Mouse (Mus musculus) hindbrain, embryonic 12.5 days (tissue): ENCODE measurements at regions not wholly inside any gene's neighbourhood (a gene's known extent, or its start where the extent isn't known, plus 50 kb on each side); places are given as distances from the start of the nearest gene placed in this dataset.

Experiments
- ATAC-seq: fragments of 200-750 bp; cut with Nextera tagmentation; 2 replicates; pipeline ENCODE4 v1.8.0; 2017; ENCODE audit warnings: moderate TSS enrichment; ENCODE audit not compliant: low FRiP score
- H3K27ac ChIP-seq: fragments of 300-500 bp; sonication (generic); 2 replicates; pipeline ENCODE4 v1.5.1; 2016; ENCODE audit warnings: mild to moderate bottlenecking
- H3K27me3 ChIP-seq: fragments of 300-500 bp; sonication (generic); 2 replicates; pipeline ENCODE4 v1.6.1; 2016; ENCODE audit warnings: mild to moderate bottlenecking
- H3K36me3 ChIP-seq: fragments of 300-500 bp; sonication (generic); 2 replicates; pipeline ENCODE4 v1.6.1; 2016; ENCODE audit warnings: mild to moderate bottlenecking
- H3K4me1 ChIP-seq: fragments of 300-500 bp; sonication (generic); 2 replicates; pipeline ENCODE4 v1.6.1; 2016
- H3K4me2 ChIP-seq: fragments of 300-500 bp; sonication (generic); replicated peaks from 2 replicates; pipeline ENCODE4 v1.6.1; 2016; ENCODE audit warnings: mild to moderate bottlenecking
- H3K4me3 ChIP-seq: fragments of 300-500 bp; sonication (generic); 2 replicates; pipeline ENCODE4 v1.5.1; 2016; ENCODE audit warnings: mild to moderate bottlenecking
- H3K9ac ChIP-seq: fragments of 300-500 bp; sonication (generic); 2 replicates; pipeline ENCODE4 v1.6.1; 2016; ENCODE audit warnings: mild to moderate bottlenecking, moderate library complexity
- H3K9me3 ChIP-seq: fragments of 300-500 bp; sonication (generic); replicated peaks from 2 replicates; pipeline ENCODE4 v1.6.1; 2016; ENCODE audit warnings: mild to moderate bottlenecking
- WGBS: fragments of 180-500 bp; shearing (Covaris S2); methylation state at CpG from one replicate; pipeline ENCODE4 v1.1.7; 2016; 5-methylcytosine and 5-hydroxymethylcytosine counted together

DNA sequence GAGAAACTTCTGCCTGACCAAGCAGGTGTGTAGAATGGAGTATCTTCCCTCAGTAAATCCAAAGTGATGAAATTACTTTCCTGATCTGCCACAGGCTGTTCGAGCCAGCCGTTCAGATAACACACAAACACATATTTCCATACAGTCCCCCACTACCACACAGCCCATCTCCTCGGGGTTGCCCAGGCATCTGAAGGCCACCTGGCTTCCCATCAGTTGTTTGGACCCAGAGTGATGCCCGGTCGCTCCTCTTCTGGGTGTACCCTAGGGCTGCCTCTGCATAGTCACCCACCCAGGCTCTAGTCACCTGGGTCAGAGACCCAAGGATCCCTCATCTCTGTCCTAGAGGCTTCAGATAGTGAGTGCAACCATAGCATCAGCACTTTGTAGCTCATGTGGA, 107.9 kb downstream of the CK137956 start:
- 95% methylated on average over 5 of the region's 5 CpGs for WGBS

DNA sequence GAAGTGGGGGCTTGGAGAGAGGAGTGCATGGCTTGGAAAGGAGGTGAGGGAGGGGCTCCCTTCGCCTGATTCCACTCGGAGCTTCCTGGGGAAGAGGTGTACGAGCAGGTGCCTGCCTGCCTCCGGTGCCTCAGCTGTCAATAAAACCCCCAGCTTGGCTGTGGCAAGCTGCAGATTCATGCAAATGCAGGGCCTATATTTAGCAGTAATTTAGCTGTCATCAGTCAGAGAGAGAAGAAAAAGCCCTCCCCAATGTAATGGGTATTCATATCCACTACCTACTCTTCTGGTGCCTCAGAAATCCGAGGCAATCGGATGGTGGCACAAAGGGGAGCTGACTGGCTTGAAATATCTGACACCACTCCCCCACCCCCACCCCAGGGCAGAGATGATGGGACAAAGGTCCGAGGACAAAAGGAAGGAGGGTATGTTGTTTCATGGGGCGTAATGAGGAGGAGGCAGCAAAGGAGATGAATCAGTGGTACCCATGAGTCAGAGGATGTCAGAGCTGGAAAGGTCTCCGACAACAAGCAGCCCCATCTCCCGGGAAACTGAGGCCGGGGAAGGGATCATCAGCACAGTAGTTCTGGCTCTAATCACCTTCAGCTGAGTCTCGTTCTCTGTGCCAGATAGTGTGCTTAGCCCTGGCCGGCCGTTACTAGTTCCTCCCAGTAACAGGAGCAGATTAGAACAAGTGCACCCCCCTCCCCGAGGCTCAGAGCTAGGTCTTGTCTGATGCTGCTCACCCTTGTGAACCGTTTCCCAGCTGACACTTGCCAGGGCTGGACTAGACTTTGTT, 109.2 kb downstream of the CK137956 start:
- no peak overlapping the region for H3K4me2 ChIP-seq
- no peaks in the 10 kb centered on the region for H3K9me3 ChIP-seq
- no peak overlapping the region for H3K4me3 ChIP-seq
- peaks cover 8% of the 10 kb centered on the region; the same call in 1 of the 2 replicates for H3K4me1 ChIP-seq
- H3K9ac ChIP-seq = no peak overlapping the region
- WGBS = 55% methylated on average over 16 of the region's 16 CpGs
- H3K27me3 ChIP-seq = no peaks in the 10 kb centered on the region
- no peak for ATAC-seq
- no peak overlapping the region for H3K27ac ChIP-seq
- no peaks in the 10 kb centered on the region for H3K36me3 ChIP-seq

More for the DNA sequence above, 107.9 kb downstream of the CK137956 start:
- Histone ChIP-seq H3K9me3 (no peaks in the 10 kb centered on the region), H3K4me2 (no peak overlapping the region), H3K4me1 (peaks cover 8% of the 10 kb centered on the region; the same call in 1 of the 2 replicates), H3K27me3 (no peaks in the 10 kb centered on the region), H3K9ac (no peak overlapping the region), H3K4me3 (no peak overlapping the region), H3K36me3 (no peaks in the 10 kb centered on the region), H3K27ac (no peak overlapping the region)
- ATAC-seq = no peak

DNA sequence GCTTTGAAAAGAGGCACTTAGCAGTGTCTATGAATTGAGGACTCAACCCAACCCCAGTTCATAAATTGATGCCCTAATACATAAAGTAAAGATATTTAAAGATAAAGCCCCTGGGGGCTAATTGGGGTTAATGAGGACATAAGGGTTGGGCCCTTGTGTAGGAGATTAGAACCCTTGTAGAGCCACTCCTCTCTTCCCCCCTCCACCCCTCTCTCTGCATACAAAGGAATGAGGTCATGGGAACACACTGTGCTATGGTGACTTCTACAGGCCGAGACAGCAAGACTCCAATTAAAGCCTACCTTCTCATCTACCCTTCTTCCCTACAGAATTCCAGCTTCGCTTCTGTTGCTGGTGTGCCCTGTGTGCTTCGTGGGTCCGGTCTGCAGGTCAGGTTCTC, 110.5 kb downstream of the CK137956 start:
- Histone ChIP-seq H3K9ac (no peak overlapping the region), H3K36me3 (no peaks in the 10 kb centered on the region), H3K4me1 (peaks cover 8% of the 10 kb centered on the region; the same call in 1 of the 2 replicates), H3K4me3 (no peak overlapping the region), H3K27ac (no peak overlapping the region), H3K27me3 (no peaks in the 10 kb centered on the region), H3K4me2 (no peak overlapping the region), H3K9me3 (no peaks in the 10 kb centered on the region)
- no peak for ATAC-seq
- WGBS = 76% methylated on average over 4 of the region's 4 CpGs

DNA sequence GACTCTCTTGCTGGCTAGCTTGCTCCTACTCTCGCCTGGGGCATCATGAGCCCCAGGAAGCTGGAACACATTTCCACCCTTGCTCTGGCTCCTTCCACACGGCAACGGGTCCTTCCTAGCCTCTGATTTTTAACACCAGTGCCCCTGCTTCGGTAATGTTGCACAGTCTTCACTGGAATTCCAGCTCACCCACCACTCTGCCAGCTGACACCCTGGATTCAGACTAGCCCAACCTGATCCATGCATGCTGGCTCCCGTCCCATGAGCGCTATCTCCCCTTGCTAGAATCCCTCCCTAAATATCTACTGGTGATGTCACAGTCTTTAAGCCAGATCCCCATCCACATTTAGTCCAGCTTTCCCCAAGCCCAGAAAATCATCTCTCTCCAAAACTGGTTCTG, 111.2 kb downstream of the CK137956 start:
- no peak overlapping the region for H3K4me3 ChIP-seq
- H3K4me1 ChIP-seq = peaks cover 8% of the 10 kb centered on the region; the same call in 1 of the 2 replicates
- no peak overlapping the region for H3K4me2 ChIP-seq
- no peaks in the 10 kb centered on the region for H3K27me3 ChIP-seq
- H3K27ac ChIP-seq = no peak overlapping the region
- WGBS = 92% methylated on average over 6 of the region's 6 CpGs
- ATAC-seq = no peak
- no peaks in the 10 kb centered on the region for H3K36me3 ChIP-seq
- H3K9me3 ChIP-seq = no peaks in the 10 kb centered on the region
- no peak overlapping the region for H3K9ac ChIP-seq

DNA sequence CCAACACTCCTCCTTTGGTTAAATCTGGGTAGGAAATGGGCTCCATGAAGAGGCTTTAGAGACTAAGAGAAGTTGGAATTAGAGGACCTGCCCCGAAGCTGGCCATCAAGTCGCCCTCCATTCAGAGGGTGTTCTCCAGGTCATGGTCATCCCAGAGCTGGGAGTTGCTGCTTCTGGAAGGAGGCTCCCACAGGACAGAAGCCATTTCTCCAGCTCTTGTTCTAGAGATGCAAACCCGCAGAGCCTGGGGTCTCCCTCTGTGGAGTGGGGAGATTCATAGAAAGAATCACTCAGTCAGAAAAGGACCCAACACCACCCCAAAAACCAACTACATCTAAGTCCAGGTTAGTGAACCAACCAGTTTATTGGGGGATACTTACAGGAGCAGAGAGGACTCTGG, 112.2 kb downstream of the CK137956 start:
- H3K4me3 ChIP-seq = no peak overlapping the region
- peaks cover 8% of the 10 kb centered on the region; the same call in 1 of the 2 replicates for H3K4me1 ChIP-seq
- no peak for ATAC-seq
- no peak overlapping the region for H3K27ac ChIP-seq
- 92% methylated on average over 3 of the region's 3 CpGs for WGBS
- no peaks in the 10 kb centered on the region for H3K27me3 ChIP-seq
- no peaks in the 10 kb centered on the region for H3K36me3 ChIP-seq
- no peak overlapping the region for H3K4me2 ChIP-seq
- H3K9me3 ChIP-seq = no peaks in the 10 kb centered on the region
- no peak overlapping the region for H3K9ac ChIP-seq

DNA sequence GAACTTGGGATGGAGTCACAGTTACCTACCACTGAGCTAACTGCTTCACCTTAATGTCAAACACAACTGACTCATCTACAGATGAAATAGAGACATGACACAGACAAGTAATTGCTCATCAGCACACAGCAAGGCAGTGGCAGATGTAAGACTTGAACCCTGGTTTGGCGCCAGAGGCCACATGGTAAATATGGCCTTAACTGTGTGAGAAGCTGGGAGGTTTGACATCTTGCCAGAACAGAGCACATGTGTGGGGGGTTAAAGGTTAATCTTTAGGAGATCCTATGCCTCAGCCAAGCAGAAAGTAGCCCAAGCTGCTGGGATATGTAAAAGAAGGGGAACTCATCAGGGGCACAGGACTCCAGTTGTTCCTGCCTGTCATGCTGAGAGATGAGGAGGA, 114.9 kb downstream of the CK137956 start:
- Histone ChIP-seq H3K9me3 (no peaks in the 10 kb centered on the region), H3K27me3 (no peaks in the 10 kb centered on the region), H3K36me3 (no peaks in the 10 kb centered on the region), H3K27ac (no peak overlapping the region), H3K4me2 (no peak overlapping the region), H3K9ac (no peak overlapping the region), H3K4me1 (no peaks in the 10 kb centered on the region), H3K4me3 (no peak overlapping the region)
- 82% methylated on average over 1 of the region's 1 CpGs for WGBS
- ATAC-seq = no peak

DNA sequence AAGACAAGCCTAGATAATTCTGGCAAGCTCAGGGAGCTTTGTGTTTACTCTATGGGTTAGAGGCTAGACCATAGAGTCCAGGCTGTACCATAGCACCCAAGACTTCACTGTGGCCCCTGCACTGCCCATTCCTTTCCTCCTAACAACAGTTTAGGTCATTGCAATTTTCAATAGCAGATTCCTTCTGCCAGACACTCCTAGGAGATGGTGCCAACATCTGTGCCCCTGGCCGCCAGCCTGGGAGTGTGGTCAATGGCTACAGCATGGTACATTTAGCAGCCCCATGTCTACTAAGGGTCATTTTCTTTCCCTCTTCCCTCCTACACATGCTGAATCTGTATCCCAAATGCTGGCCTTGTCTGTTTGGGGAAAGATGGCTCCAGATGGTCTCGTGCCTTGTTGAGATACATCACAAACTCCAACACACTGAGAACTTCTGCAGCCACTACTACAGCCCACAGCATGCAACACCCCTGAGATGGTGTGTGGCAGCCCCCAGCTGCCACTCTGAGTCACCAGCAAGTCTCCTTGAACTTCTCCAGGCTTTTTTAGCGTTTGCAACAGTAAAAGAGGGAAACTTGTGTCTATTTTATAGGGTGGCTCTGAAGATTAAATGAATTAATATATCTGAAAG, 115.9 kb downstream of the CK137956 start:
- ATAC-seq = no peak
- no peaks in the 10 kb centered on the region for H3K27me3 ChIP-seq
- no peaks in the 10 kb centered on the region for H3K4me1 ChIP-seq
- no peak overlapping the region for H3K4me2 ChIP-seq
- H3K4me3 ChIP-seq = no peak overlapping the region
- H3K36me3 ChIP-seq = no peaks in the 10 kb centered on the region
- H3K9ac ChIP-seq = no peak overlapping the region
- WGBS = 96% methylated on average over 3 of the region's 3 CpGs
- H3K27ac ChIP-seq = no peak overlapping the region
- no peaks in the 10 kb centered on the region for H3K9me3 ChIP-seq

DNA sequence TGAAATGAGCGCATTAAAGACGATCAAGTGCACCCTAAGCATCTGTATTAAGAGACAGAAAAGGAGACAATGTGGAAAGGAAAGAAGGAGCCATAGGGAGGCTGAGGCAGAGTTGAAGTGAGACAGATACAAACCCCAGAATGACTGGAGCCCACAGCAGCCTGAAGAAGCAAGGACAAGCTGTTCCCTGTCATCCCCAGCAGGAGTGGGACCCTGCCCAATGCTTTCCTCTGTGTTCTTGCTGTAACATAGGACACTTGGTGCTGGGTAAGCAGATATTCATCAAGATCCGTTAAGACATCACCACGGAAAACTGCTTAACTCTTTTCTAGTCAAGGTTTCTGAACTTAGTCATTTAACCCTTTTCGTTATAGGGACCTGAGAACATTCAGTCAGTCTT, 121.4 kb downstream of the CK137956 start:
- 82% methylated on average over 5 of the region's 5 CpGs for WGBS
- no peaks in the 10 kb centered on the region for H3K4me1 ChIP-seq
- no peaks in the 10 kb centered on the region for H3K36me3 ChIP-seq
- no peaks in the 10 kb centered on the region for H3K27me3 ChIP-seq
- H3K9ac ChIP-seq = no peak overlapping the region
- H3K9me3 ChIP-seq = no peaks in the 10 kb centered on the region
- no peak for ATAC-seq
- H3K27ac ChIP-seq = no peak overlapping the region
- H3K4me2 ChIP-seq = no peak overlapping the region
- H3K4me3 ChIP-seq = no peak overlapping the region

DNA sequence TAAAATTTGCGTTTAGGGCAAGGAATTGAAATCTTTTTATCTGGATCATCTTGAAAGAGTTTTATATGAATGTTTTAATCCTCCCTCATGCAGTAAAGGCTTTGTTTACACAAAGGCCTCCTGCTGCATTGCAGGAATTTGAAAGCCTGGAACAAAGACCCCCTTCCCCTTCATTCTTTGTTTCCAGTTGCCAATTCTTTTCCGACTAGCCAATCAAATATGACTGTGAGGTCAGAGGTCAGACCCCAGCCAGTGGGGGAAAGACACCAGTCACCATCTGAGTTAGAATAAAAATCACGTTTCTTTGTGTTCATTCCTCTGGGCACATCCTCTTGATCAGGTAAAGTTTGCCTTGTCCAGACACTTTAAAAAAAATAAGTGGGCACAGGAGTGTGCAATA, 124.4 kb downstream of the CK137956 start:
- H3K36me3 ChIP-seq = no peaks in the 10 kb centered on the region
- H3K27ac ChIP-seq = no peak overlapping the region
- 17% methylated on average over 3 of the region's 3 CpGs for WGBS
- H3K9ac ChIP-seq = no peak overlapping the region
- H3K9me3 ChIP-seq = no peaks in the 10 kb centered on the region
- no peak for ATAC-seq
- H3K4me1 ChIP-seq = no peaks in the 10 kb centered on the region
- no peak overlapping the region for H3K4me2 ChIP-seq
- H3K4me3 ChIP-seq = no peak overlapping the region
- H3K27me3 ChIP-seq = no peaks in the 10 kb centered on the region

DNA sequence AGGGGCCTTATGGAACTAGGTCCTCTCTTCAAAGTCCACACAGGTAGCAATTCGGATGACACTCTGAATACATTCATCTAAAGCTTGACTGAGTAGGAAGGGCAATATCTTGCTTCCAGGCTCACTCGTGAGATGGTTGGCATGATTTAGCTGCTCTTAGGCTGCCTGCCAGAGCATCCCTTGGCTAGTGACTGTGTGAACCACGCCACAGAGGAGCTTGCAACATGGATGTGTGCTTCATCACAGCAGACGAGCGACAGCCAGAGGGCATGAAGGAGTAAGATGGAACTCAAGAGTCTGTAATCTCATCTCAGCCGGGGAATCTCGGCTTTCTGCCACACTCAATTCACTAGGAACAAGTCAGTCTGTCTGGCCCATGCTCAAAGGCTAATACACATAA, 127.3 kb downstream of the CK137956 start:
- no peak overlapping the region for H3K27ac ChIP-seq
- H3K4me2 ChIP-seq = no peak overlapping the region
- no peak overlapping the region for H3K9ac ChIP-seq
- H3K4me3 ChIP-seq = no peak overlapping the region
- H3K4me1 ChIP-seq = no peaks in the 10 kb centered on the region
- H3K36me3 ChIP-seq = no peaks in the 10 kb centered on the region
- H3K27me3 ChIP-seq = no peaks in the 10 kb centered on the region
- H3K9me3 ChIP-seq = no peaks in the 10 kb centered on the region
- no peak for ATAC-seq
- 88% methylated on average over 7 of the region's 7 CpGs for WGBS

DNA sequence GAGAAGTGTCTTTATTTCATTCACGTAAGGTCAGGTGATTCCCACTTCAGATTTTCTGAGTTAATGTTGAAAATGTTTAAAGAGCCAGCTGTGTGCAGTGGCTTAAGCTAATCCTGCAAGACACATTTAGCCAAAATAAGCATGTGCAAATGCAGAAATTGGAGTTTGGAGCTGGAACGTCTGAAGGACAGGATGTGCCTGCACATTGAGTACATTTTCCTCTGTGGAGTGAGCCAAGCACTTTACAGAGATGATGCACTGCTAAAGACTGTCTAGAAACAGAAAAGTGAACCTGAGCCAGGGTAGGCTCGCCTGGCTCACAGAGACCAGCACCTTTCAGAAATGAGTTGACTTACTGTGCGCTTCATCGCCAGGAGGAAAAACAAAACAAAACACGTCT, 137.1 kb downstream of the CK137956 start:
- no peaks in the 10 kb centered on the region for H3K4me1 ChIP-seq
- H3K36me3 ChIP-seq = no peaks in the 10 kb centered on the region
- H3K4me2 ChIP-seq = no peak overlapping the region
- no peak for ATAC-seq
- H3K9me3 ChIP-seq = no peaks in the 10 kb centered on the region
- no peaks in the 10 kb centered on the region for H3K27me3 ChIP-seq
- no peak overlapping the region for H3K9ac ChIP-seq
- no peak overlapping the region for H3K4me3 ChIP-seq
- no peak overlapping the region for H3K27ac ChIP-seq
- WGBS = 87% methylated on average over 6 of the region's 6 CpGs

DNA sequence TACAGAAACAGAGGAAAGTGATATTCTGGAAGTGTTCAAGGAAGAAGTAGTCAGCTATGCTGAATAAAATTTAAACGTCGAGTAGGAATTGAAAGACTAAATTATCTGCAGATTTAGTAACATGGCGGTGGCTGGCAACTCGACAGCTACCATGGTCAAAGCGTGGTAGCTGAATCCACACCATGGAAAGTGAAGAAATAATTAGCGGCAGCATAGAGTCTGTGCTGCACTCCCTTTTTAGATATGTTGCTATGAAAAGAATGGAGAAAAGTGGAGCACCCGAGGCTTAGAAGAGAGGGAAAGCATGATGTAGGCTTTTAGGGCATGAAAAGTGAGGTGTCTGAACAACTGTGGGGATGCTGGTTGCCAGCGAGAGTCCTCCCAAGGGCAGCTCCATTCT, 143.8 kb downstream of the CK137956 start:
- H3K36me3 ChIP-seq = no peaks in the 10 kb centered on the region
- H3K4me2 ChIP-seq = no peak overlapping the region
- ATAC-seq = no peak
- no peak overlapping the region for H3K27ac ChIP-seq
- H3K4me3 ChIP-seq = no peak overlapping the region
- WGBS = 91% methylated on average over 8 of the region's 8 CpGs
- no peaks in the 10 kb centered on the region for H3K4me1 ChIP-seq
- no peaks in the 10 kb centered on the region for H3K27me3 ChIP-seq
- no peak overlapping the region for H3K9ac ChIP-seq
- 0 out of 2 replicates have a peak, but pooled peaks cover 3% of the 10 kb centered on the region for H3K9me3 ChIP-seq

DNA sequence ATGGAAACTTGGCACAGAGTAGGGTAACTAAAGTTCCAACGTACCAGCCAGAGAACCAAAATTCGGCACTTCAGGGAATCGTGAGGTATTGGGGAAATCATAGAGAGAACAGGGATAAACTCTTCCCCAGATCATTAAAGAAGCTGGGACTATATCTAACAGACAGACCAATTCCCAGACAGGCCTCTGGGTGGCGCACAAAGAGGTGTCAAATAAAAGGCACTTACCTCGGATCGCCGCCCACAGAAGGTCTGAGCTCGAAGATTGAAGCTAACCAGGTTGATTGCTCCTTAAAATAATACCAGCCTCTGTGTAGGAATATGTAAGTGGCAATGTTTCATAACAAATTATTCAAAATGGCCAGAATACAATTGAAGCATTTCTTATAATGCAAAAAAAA, 151.2 kb downstream of the CK137956 start:
- ATAC-seq = no peak
- H3K9ac ChIP-seq = no peak overlapping the region
- H3K27me3 ChIP-seq = no peaks in the 10 kb centered on the region
- WGBS = 81% methylated on average over 8 of the region's 8 CpGs
- no peaks in the 10 kb centered on the region for H3K36me3 ChIP-seq
- H3K4me1 ChIP-seq = no peaks in the 10 kb centered on the region
- H3K4me2 ChIP-seq = no peak overlapping the region
- H3K9me3 ChIP-seq = no peaks in the 10 kb centered on the region; the same call in 1 of the 2 replicates
- H3K27ac ChIP-seq = no peak overlapping the region
- H3K4me3 ChIP-seq = no peak overlapping the region
